In the genomic region with DNA sequence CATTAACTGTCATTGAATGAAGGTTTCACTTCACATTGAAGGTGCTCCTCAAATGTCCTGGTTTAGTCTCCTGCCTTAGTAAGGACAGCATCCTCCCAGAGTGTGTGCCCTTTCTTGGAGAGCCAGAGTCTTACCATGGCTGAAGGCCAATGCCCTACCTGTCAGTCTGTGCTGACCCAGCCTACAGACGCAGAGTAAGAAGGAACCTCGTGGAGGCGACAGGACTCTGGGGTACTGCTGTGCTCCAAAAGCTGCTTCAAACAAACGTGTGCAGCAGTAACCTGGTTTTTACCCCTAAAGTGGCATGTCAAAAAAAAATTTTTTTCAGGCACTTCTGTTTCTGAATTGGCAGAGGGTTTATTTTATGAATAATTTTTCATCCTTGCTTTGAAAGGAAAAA, we compare ENCODE assay signal across 29 mouse cellular contexts.
DNase-seq lines count a peak whose midpoint lies in the region; ATAC-seq and TF ChIP-seq lines count a peak whose summit lies in the region.
"Had no signal": no experiment of that assay in that cellular context is flagged by ENCODE, and none has a peak within 500 bp of the region (broad histone marks: within the 10 kb centered on the region; RNA-seq: fewer than 3 reads in every experiment).

No protein-coding gene starts in this region.

- H3K4me2 ChIP-seq in intestine, embryonic 14.5 days (ENCODE audit: low read length): no peak overlapping the region
- H3K4me2 ChIP-seq in intestine, embryonic 15.5 days (replicated peaks): no peak overlapping the region
- H3K4me2 ChIP-seq in liver, postnatal 0 days (ENCODE audit: low read depth, low read length): no peak overlapping the region
- H3K4me2 ChIP-seq: embryonic facial prominence, embryonic 13.5 days; embryonic facial prominence, embryonic 15.5 days; forebrain, embryonic 12.5 days had no signal

- H3K36me3 ChIP-seq in intestine, embryonic 14.5 days (ENCODE audit: control insufficient read depth, insufficient read depth, low read length): no peaks in the 10 kb centered on the region
- no peaks in the 10 kb centered on the region for H3K36me3 ChIP-seq in intestine, embryonic 15.5 days
- H3K36me3 ChIP-seq in liver, postnatal 0 days (replicated peaks; ENCODE audit: insufficient read depth, low read length): no peaks in the 10 kb centered on the region
- H3K36me3 ChIP-seq: embryonic facial prominence, embryonic 13.5 days; embryonic facial prominence, embryonic 15.5 days; forebrain, embryonic 10.5 days; forebrain, embryonic 12.5 days; G1E had no signal

- H3K9me3 ChIP-seq in intestine, embryonic 14.5 days (ENCODE audit: control insufficient read depth, low read length): no peaks in the 10 kb centered on the region
- no peaks in the 10 kb centered on the region for H3K9me3 ChIP-seq in intestine, embryonic 15.5 days
- H3K9me3 ChIP-seq in liver, postnatal 0 days (ENCODE audit: low read length): no peaks in the 10 kb centered on the region
- H3K9me3 ChIP-seq: embryonic facial prominence, embryonic 13.5 days; embryonic facial prominence, embryonic 15.5 days; forebrain, embryonic 10.5 days; forebrain, embryonic 12.5 days had no signal

- no peak for ATAC-seq in intestine, embryonic 14.5 days (replicated peaks; ENCODE audit: low FRiP score, low TSS enrichment, low read depth)
- ATAC-seq in intestine, embryonic 15.5 days: no peak
- ATAC-seq in liver, postnatal 0 days: no peak
- ATAC-seq: activated CD4-positive, CD25-positive, alpha-beta regulatory T cell, adult 4 months; CD4-positive, CD25-positive, alpha-beta regulatory T cell, adult 4 months; forebrain, embryonic 14.5 days; forebrain, embryonic 16.5 days; Patski had no signal

- no peaks in the 10 kb centered on the region for H3K27me3 ChIP-seq in intestine, embryonic 14.5 days (replicated peaks; ENCODE audit: control insufficient read depth, insufficient read depth, low read length)
- no peaks in the 10 kb centered on the region for H3K27me3 ChIP-seq in intestine, embryonic 15.5 days (replicated peaks)
- no peaks in the 10 kb centered on the region for H3K27me3 ChIP-seq in liver, postnatal 0 days (ENCODE audit: insufficient read depth, low read length)
- H3K27me3 ChIP-seq: CH12.LX; embryonic facial prominence, embryonic 13.5 days; embryonic facial prominence, embryonic 15.5 days; forebrain, embryonic 12.5 days; Patski had no signal

- no peak for TF ChIP-seq CTCF in liver, postnatal 0 days (IDR thresholded peaks at IDR 0.05; ENCODE audit: low read depth)

- H3K4me3 ChIP-seq in intestine, embryonic 14.5 days (ENCODE audit: low read depth, low read length): no peak overlapping the region
- H3K4me3 ChIP-seq in intestine, embryonic 15.5 days (replicated peaks): no peak overlapping the region
- no peak overlapping the region for H3K4me3 ChIP-seq in liver, postnatal 0 days (ENCODE audit: low read depth, low read length)
- H3K4me3 ChIP-seq: embryonic facial prominence, embryonic 13.5 days; embryonic facial prominence, embryonic 15.5 days; erythroblast, embryonic 14.5 days; forebrain, embryonic 10.5 days; forebrain, embryonic 12.5 days had no signal

- peak; percentile 16 to 57 for DNase-seq in adrenal gland, adult (ENCODE audit: inconsistent age in 2 of 2, low spot score in 1 of 2)
- DNase-seq in adrenal gland, adult 18-20 months (ENCODE audit: low spot score in 2 of 2): no peak
- peak; percentile 44 for DNase-seq in intestine, embryonic 14.5 days (ENCODE audit: low spot score)
- peak; percentile 9 for DNase-seq in liver, postnatal 0 days
- no peak for DNase-seq in liver
- DNase-seq in frontal cortex, postnatal 14 days (ENCODE audit: low spot score in 2 of 2): no peak
- DNase-seq: adrenal gland, adult 8-10 months; adrenal gland, postnatal 36 days; B cell, adult 2 months; cerebellum, adult 11 months; cerebellum, adult 18-20 months; cerebellum, adult 8-10 months; cerebellum, adult 9-11 months; cerebellum, postnatal 14 days; cerebellum, postnatal 36 days; embryo, embryonic 11 days had no signal

- H3K4me1 ChIP-seq in intestine, embryonic 14.5 days (replicated peaks; ENCODE audit: control insufficient read depth, insufficient read depth, low read length): 0 out of 2 replicates have a peak, but pooled peaks cover 2% of the 10 kb centered on the region
- 0 out of 2 replicates have a peak, but pooled peaks cover 8% of the 10 kb centered on the region for H3K4me1 ChIP-seq in intestine, embryonic 15.5 days (replicated peaks)
- peaks cover 10% of the 10 kb centered on the region; the same call in 1 of the 2 replicates for H3K4me1 ChIP-seq in liver, postnatal 0 days (ENCODE audit: insufficient read depth)
- H3K4me1 ChIP-seq: embryonic facial prominence, embryonic 15.5 days; forebrain, embryonic 10.5 days; forebrain, embryonic 12.5 days had no signal

- no peak for TF ChIP-seq EP300 in liver, postnatal 0 days (IDR thresholded peaks at IDR 0.05; ENCODE audit: low read depth)

- H3K9ac ChIP-seq in intestine, embryonic 14.5 days (ENCODE audit: low read length): no peak overlapping the region
- H3K9ac ChIP-seq in intestine, embryonic 15.5 days: no peak overlapping the region
- H3K9ac ChIP-seq in liver, postnatal 0 days (replicated peaks): no peak overlapping the region
- H3K9ac ChIP-seq: embryonic facial prominence, embryonic 13.5 days; embryonic facial prominence, embryonic 15.5 days; forebrain, embryonic 12.5 days had no signal

- 80% methylated on average over 4 of the region's 4 CpGs for WGBS in intestine, embryonic 14.5 days
- whole genome bisulfite sequencing in intestine, embryonic 15.5 days: 80% methylated on average over 4 of the region's 4 CpGs
- WGBS in liver, postnatal 0 days (ENCODE audit: insufficient replicate concordance): 63% methylated on average over 4 of the region's 4 CpGs

- no peak overlapping the region for H3K27ac ChIP-seq in intestine, embryonic 14.5 days (ENCODE audit: low read depth)
- no peak overlapping the region for H3K27ac ChIP-seq in intestine, embryonic 15.5 days
- H3K27ac ChIP-seq in liver, postnatal 0 days (ENCODE audit: low read depth): no peak overlapping the region
- H3K27ac ChIP-seq: embryonic facial prominence, embryonic 13.5 days; embryonic facial prominence, embryonic 15.5 days; forebrain, embryonic 10.5 days; forebrain, embryonic 12.5 days had no signal

Comparison
In these comparisons a context has a peak if more than half of its experiments do, and no peak if none do; other contexts are left out.
1. DNase-seq: peak in adrenal gland, adult (2 of 2), intestine, embryonic 14.5 days (single experiment) and liver, postnatal 0 days (single experiment); none in adrenal gland, adult 18-20 months (0 of 2), liver (single experiment) and frontal cortex, postnatal 14 days (0 of 2).